Mouse (Mus musculus) hindbrain, embryonic 13.5 days (tissue): Measurements from ENCODE around the gene Atp2c2. TPM values are rescaled to one million over a fixed set of nuclear protein-coding genes. Genes with fewer than 3 reads are reported as not detected.

Source experiments
- ATAC-seq: fragments of 200-750 bp; cut with Nextera tagmentation; 2 replicates; pipeline ENCODE4 v1.8.0; 2017; ENCODE audit warnings: moderate TSS enrichment; ENCODE audit not compliant: low FRiP score
- H3K27ac ChIP-seq: fragments of 300-500 bp; sonication (generic); 2 replicates; pipeline ENCODE4 v1.5.1; 2015; ENCODE audit warnings: inconsistent platforms, mild to moderate bottlenecking, moderate library complexity
- H3K27me3 ChIP-seq: fragments of 300-500 bp; sonication (generic); 2 replicates; pipeline ENCODE4 v1.6.1; 2015; ENCODE audit warnings: mild to moderate bottlenecking, inconsistent platforms
- H3K36me3 ChIP-seq: fragments of 300-500 bp; sonication (generic); 2 replicates; pipeline ENCODE4 v1.6.1; 2015; ENCODE audit warnings: mild to moderate bottlenecking, inconsistent platforms
- H3K4me1 ChIP-seq: fragments of 300-500 bp; sonication (generic); replicated peaks from 2 replicates; pipeline ENCODE4 v1.6.1; 2015; ENCODE audit warnings: inconsistent platforms
- H3K4me2 ChIP-seq: fragments of 300-500 bp; sonication (generic); 2 replicates; pipeline ENCODE4 v1.6.1; 2015; ENCODE audit warnings: inconsistent platforms, mild to moderate bottlenecking, moderate library complexity
- H3K4me3 ChIP-seq: fragments of 300-500 bp; sonication (generic); 2 replicates; pipeline ENCODE4 v1.5.1; 2015; ENCODE audit warnings: mild to moderate bottlenecking, inconsistent platforms
- H3K9ac ChIP-seq: fragments of 300-500 bp; sonication (generic); 2 replicates; pipeline ENCODE4 v1.6.1; 2015; ENCODE audit warnings: mild to moderate bottlenecking, inconsistent platforms
- H3K9me3 ChIP-seq: fragments of 300-500 bp; sonication (generic); 2 replicates; pipeline ENCODE4 v1.6.1; 2016; ENCODE audit warnings: inconsistent platforms
- WGBS: fragments of 180-500 bp; shearing (Covaris S2); methylation state at CpG from one replicate; pipeline ENCODE4 v1.1.7; 2015; 5-methylcytosine and 5-hydroxymethylcytosine counted together
- polyA plus RNA-seq: library from polyadenylated mRNA; unstranded; fragments of >200 nt; fragmentation: Nextera tagmentation; extraction: Ambion mirVana; gene quantifications from 2 replicates; pipeline ENCODE4 v1.2.1, GENCODE M21; 2015

Atp2c2 gene
- polyA plus RNA-seq, 1 experiment from 2014 or later, result 0.21 TPM

GRCm38 (mm10) chr8:119673976-119674555, 25.7 kb upstream of the Atp2c2 start:
- Histone ChIP-seq H3K27me3 (no peaks in the 10 kb centered on the region), H3K27ac (no peak overlapping the region), H3K4me2 (no peak overlapping the region), H3K9ac (no peak overlapping the region), H3K36me3 (no peaks in the 10 kb centered on the region), H3K9me3 (no peaks in the 10 kb centered on the region), H3K4me3 (no peak overlapping the region), H3K4me1 (0 out of 2 replicates have a peak, but pooled peaks cover 7% of the 10 kb centered on the region)
- ATAC-seq, result no peak
- WGBS, result 80% methylated on average over 11 of the region's 11 CpGs

- 62% methylated on average over 5 of the region's 5 CpGs for WGBS
- H3K9me3 ChIP-seq, result no peaks in the 10 kb centered on the region
- ATAC-seq, result no peak
Measured at GRCm38 (mm10) chr8:119675457-119675856, 24.4 kb upstream of the Atp2c2 start.

DNA sequence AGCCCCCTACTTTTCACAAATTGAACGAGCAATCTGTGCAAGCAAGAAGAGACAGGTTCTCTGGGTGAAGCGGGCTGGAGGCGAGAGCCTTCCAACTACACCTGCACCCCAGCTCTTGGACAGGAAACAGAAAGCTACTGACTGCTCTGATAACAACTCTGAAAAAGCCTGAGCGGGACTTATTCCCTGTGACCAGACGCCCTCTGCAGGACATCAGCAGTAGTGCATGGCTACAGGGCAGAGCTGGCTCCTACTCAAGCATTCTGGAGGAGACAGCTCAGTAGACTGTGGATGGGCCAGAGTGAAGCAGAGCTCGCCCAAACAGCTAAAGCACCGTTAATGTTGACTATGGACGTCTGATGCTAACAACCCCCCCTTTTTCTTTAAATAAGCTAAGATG, 23.4 kb upstream of the Atp2c2 start:
- no peak overlapping the region for H3K9ac ChIP-seq
- H3K4me3 ChIP-seq, result no peak overlapping the region
- 0 out of 2 replicates have a peak, but pooled peaks cover 11% of the 10 kb centered on the region for H3K27me3 ChIP-seq
- H3K36me3 ChIP-seq, result no peaks in the 10 kb centered on the region
- WGBS, result 23% methylated on average over 8 of the region's 8 CpGs
- H3K4me1 ChIP-seq, result 0 out of 2 replicates have a peak, but pooled peaks cover 7% of the 10 kb centered on the region
- peak; percentile 15; the same call in 1 of the 2 replicates for ATAC-seq
- H3K9me3 ChIP-seq, result no peaks in the 10 kb centered on the region
- no peak overlapping the region for H3K27ac ChIP-seq
- no peak overlapping the region for H3K4me2 ChIP-seq

More at GRCm38 (mm10) chr8:119675457-119675856, 24.4 kb upstream of the Atp2c2 start:
- Histone ChIP-seq H3K4me3 (no peak overlapping the region), H3K4me1 (0 out of 2 replicates have a peak, but pooled peaks cover 7% of the 10 kb centered on the region), H3K27ac (no peak overlapping the region), H3K4me2 (no peak overlapping the region), H3K36me3 (no peaks in the 10 kb centered on the region), H3K9ac (no peak overlapping the region), H3K27me3 (0 out of 2 replicates have a peak, but pooled peaks cover 7% of the 10 kb centered on the region)

GRCm38 (mm10) chr8:119678138-119678843, 21.5 kb upstream of the Atp2c2 start:
- Histone ChIP-seq H3K4me2 (peak overlapping the region; percentile 29), H3K4me1 (0 out of 2 replicates have a peak, but pooled peaks cover 7% of the 10 kb centered on the region), H3K36me3 (no peaks in the 10 kb centered on the region), H3K27me3 (peaks cover 24% of the 10 kb centered on the region; the same call in 1 of the 2 replicates), H3K9me3 (no peaks in the 10 kb centered on the region), H3K27ac (no peak overlapping the region), H3K9ac (no peak overlapping the region), H3K4me3 (no peak overlapping the region)
- no peak for ATAC-seq
- 6% methylated on average over 18 of the region's 18 CpGs for WGBS

GRCm38 (mm10) chr8:119679184-119679583, 20.6 kb upstream of the Atp2c2 start:
- Histone ChIP-seq H3K4me2 (no peak overlapping the region), H3K36me3 (no peaks in the 10 kb centered on the region), H3K27ac (no peak overlapping the region), H3K27me3 (peaks cover 26% of the 10 kb centered on the region; the same call in 1 of the 2 replicates), H3K4me3 (no peak overlapping the region), H3K4me1 (0 out of 2 replicates have a peak, but pooled peaks cover 7% of the 10 kb centered on the region), H3K9ac (no peak overlapping the region), H3K9me3 (no peaks in the 10 kb centered on the region)
- 69% methylated on average over 14 of the region's 14 CpGs for WGBS
- no peak for ATAC-seq

- Histone ChIP-seq H3K9me3 (no peaks in the 10 kb centered on the region), H3K4me1 (peaks cover 9% of the 10 kb centered on the region; the same call in 1 of the 2 replicates), H3K27me3 (0 out of 2 replicates have a peak, but pooled peaks cover 15% of the 10 kb centered on the region), H3K9ac (no peak overlapping the region), H3K27ac (no peak overlapping the region), H3K36me3 (no peaks in the 10 kb centered on the region), H3K4me3 (no peak overlapping the region), H3K4me2 (no peak overlapping the region)
- ATAC-seq, result no peak
- 75% methylated on average over 6 of the region's 6 CpGs for WGBS
Measured at GRCm38 (mm10) chr8:119690602-119691001, 9.2 kb upstream of the Atp2c2 start.

- no peak overlapping the region for H3K27ac ChIP-seq
- H3K4me2 ChIP-seq, result no peak overlapping the region
- H3K9me3 ChIP-seq, result no peaks in the 10 kb centered on the region
- 0 out of 2 replicates have a peak, but pooled peaks cover 10% of the 10 kb centered on the region for H3K27me3 ChIP-seq
- no peak overlapping the region for H3K9ac ChIP-seq
- ATAC-seq, result no peak
- H3K36me3 ChIP-seq, result no peaks in the 10 kb centered on the region
- 73% methylated on average over 4 of the region's 4 CpGs for WGBS
- H3K4me3 ChIP-seq, result no peak overlapping the region
- peaks cover 9% of the 10 kb centered on the region; the same call in 1 of the 2 replicates for H3K4me1 ChIP-seq
Measured at GRCm38 (mm10) chr8:119691989-119692388, 7.8 kb upstream of the Atp2c2 start.

DNA sequence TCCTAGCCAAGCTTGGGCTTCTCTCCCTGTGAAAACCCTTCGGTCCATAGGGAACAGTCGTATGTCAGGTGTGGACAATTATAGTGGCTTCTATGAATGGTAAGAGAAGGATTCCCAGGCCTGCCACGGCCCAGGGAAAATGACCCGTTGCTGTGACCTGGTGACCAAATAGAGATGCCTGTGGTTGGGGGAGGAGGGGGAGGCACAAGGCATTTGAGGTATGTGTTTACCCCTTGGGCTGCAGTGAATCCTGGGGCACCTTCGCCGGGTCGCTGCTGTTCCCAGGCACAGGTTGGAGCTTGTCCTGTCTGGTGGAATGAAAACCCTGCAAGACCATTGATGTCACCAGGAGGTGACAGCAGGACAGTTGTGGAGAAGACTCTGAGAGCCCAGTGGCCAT, 5.1 kb upstream of the Atp2c2 start:
- ATAC-seq, result no peak
- Histone ChIP-seq H3K9me3 (no peaks in the 10 kb centered on the region), H3K27me3 (peaks cover 24% of the 10 kb centered on the region), H3K27ac (no peak overlapping the region), H3K4me2 (no peak overlapping the region), H3K9ac (no peak overlapping the region), H3K4me1 (peaks cover 4% of the 10 kb centered on the region), H3K4me3 (no peak overlapping the region), H3K36me3 (no peaks in the 10 kb centered on the region)
- WGBS, result 79% methylated on average over 7 of the region's 7 CpGs

- H3K4me2 ChIP-seq, result no peak overlapping the region
- H3K9ac ChIP-seq, result no peak overlapping the region
- H3K27me3 ChIP-seq, result peaks cover 49% of the 10 kb centered on the region
- no peaks in the 10 kb centered on the region for H3K36me3 ChIP-seq
- H3K27ac ChIP-seq, result no peak overlapping the region
- ATAC-seq, result no peak
- 85% methylated on average over 2 of the region's 2 CpGs for WGBS
- H3K4me3 ChIP-seq, result no peak overlapping the region
- peaks cover 9% of the 10 kb centered on the region for H3K4me1 ChIP-seq
- H3K9me3 ChIP-seq, result no peaks in the 10 kb centered on the region
Measured at GRCm38 (mm10) chr8:119697163-119697562, 2.6 kb upstream of the Atp2c2 start.

GRCm38 (mm10) chr8:119698960-119699359, 849 bp upstream of the Atp2c2 start:
- WGBS, result 3% methylated on average over 12 of the region's 12 CpGs
- H3K9me3 ChIP-seq, result no peaks in the 10 kb centered on the region
- no peak for ATAC-seq
- H3K4me2 ChIP-seq, result no peak overlapping the region
- no peak overlapping the region for H3K27ac ChIP-seq
- peaks cover 54% of the 10 kb centered on the region for H3K27me3 ChIP-seq
- no peaks in the 10 kb centered on the region for H3K36me3 ChIP-seq
- H3K4me1 ChIP-seq, result peaks cover 9% of the 10 kb centered on the region
- H3K9ac ChIP-seq, result no peak overlapping the region
- no peak overlapping the region for H3K4me3 ChIP-seq

DNA sequence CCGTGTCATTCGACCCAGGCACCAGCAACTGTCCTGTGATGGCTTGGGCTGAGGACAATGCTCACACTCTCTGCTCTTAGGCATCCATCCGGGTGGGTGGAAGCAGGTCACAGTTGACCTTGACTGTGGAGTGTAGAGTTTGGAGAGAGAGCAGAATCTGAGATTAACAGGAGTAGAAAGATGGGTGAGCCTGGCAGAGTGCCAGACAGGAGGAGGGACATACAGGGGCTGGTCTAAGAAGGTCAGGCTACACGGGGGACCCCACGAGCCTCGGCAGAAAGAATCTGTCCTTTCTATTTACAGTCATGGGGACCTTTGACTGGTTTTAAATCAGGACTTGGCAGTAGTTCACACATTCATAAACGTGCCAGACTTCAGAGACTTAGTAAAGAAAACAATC, 3.2 kb downstream of the Atp2c2 start:
- no peak overlapping the region for H3K4me2 ChIP-seq
- no peak overlapping the region for H3K4me3 ChIP-seq
- H3K27me3 ChIP-seq, result peaks cover 50% of the 10 kb centered on the region
- no peak overlapping the region for H3K9ac ChIP-seq
- no peak for ATAC-seq
- peaks cover 9% of the 10 kb centered on the region for H3K4me1 ChIP-seq
- H3K27ac ChIP-seq, result no peak overlapping the region
- no peaks in the 10 kb centered on the region for H3K36me3 ChIP-seq
- 67% methylated on average over 7 of the region's 7 CpGs for WGBS
- H3K9me3 ChIP-seq, result no peaks in the 10 kb centered on the region

DNA sequence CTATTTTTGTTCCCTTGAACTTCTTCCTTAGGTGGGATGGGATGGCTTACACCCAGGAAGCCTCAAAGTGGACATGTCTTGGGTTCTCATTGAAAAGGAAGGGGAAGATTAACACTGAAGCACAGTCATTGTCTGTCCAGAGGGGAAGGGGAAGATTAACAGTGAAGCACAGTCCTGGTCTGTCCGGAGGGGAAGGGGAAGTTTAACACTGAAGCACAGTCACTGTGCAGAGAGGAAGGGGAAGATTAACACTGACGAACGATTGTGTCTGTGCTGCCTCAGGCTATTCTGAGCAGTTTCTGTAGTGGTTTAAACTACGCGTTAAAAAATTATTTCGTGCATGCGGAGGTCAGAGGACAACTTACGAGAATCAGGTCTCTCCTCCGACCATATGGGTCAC, 7.3 kb downstream of the Atp2c2 start:
- Histone ChIP-seq H3K27me3 (peaks cover 8% of the 10 kb centered on the region), H3K4me1 (peaks cover 16% of the 10 kb centered on the region), H3K4me2 (no peak overlapping the region), H3K27ac (no peak overlapping the region), H3K4me3 (no peak overlapping the region), H3K9ac (no peak overlapping the region), H3K9me3 (no peaks in the 10 kb centered on the region), H3K36me3 (no peaks in the 10 kb centered on the region)
- ATAC-seq, result no peak
- WGBS, result 91% methylated on average over 9 of the region's 9 CpGs
